Mouse (Mus musculus) hindbrain, embryonic 12.5 days (tissue): ENCODE measurements at regions not wholly inside any gene's neighbourhood (a gene's known extent, or its start where the extent isn't known, plus 50 kb on each side); places are given as distances from the start of the nearest gene placed in this dataset.
"Not testable (repeated sequence)": the region's sequence is repeated elsewhere in the genome, so short reads cannot be mapped to it uniquely, and the experiment has no call there.

Source experiments
- ATAC-seq: fragments of 200-750 bp; cut with Nextera tagmentation; 2 replicates; pipeline ENCODE4 v1.8.0; 2017; ENCODE audit warnings: moderate TSS enrichment; ENCODE audit not compliant: low FRiP score
- H3K27ac ChIP-seq: fragments of 300-500 bp; sonication (generic); 2 replicates; pipeline ENCODE4 v1.5.1; 2016; ENCODE audit warnings: mild to moderate bottlenecking
- H3K27me3 ChIP-seq: fragments of 300-500 bp; sonication (generic); 2 replicates; pipeline ENCODE4 v1.6.1; 2016; ENCODE audit warnings: mild to moderate bottlenecking
- H3K36me3 ChIP-seq: fragments of 300-500 bp; sonication (generic); 2 replicates; pipeline ENCODE4 v1.6.1; 2016; ENCODE audit warnings: mild to moderate bottlenecking
- H3K4me1 ChIP-seq: fragments of 300-500 bp; sonication (generic); 2 replicates; pipeline ENCODE4 v1.6.1; 2016
- H3K4me2 ChIP-seq: fragments of 300-500 bp; sonication (generic); replicated peaks from 2 replicates; pipeline ENCODE4 v1.6.1; 2016; ENCODE audit warnings: mild to moderate bottlenecking
- H3K4me3 ChIP-seq: fragments of 300-500 bp; sonication (generic); 2 replicates; pipeline ENCODE4 v1.5.1; 2016; ENCODE audit warnings: mild to moderate bottlenecking
- H3K9ac ChIP-seq: fragments of 300-500 bp; sonication (generic); 2 replicates; pipeline ENCODE4 v1.6.1; 2016; ENCODE audit warnings: mild to moderate bottlenecking, moderate library complexity
- H3K9me3 ChIP-seq: fragments of 300-500 bp; sonication (generic); replicated peaks from 2 replicates; pipeline ENCODE4 v1.6.1; 2016; ENCODE audit warnings: mild to moderate bottlenecking
- WGBS: fragments of 180-500 bp; shearing (Covaris S2); methylation state at CpG from one replicate; pipeline ENCODE4 v1.1.7; 2016; 5-methylcytosine and 5-hydroxymethylcytosine counted together

- H3K9ac ChIP-seq, H3K4me2 ChIP-seq, H3K27me3 ChIP-seq, H3K4me1 ChIP-seq, H3K4me3 ChIP-seq, H3K27ac ChIP-seq, ATAC-seq, H3K9me3 ChIP-seq, H3K36me3 ChIP-seq: not testable (repeated sequence)
- WGBS: 94% methylated on average over 3 of the region's 3 CpGs
Measured at GRCm38 (mm10) chr2:109791921-109792320, 98.7 kb upstream of the Lin7c start.

GRCm38 (mm10) chr2:109816993-109817392 lies 73.7 kb upstream of the Lin7c start:
- no peak overlapping the region for H3K9ac ChIP-seq
- H3K27me3 ChIP-seq: no peaks in the 10 kb centered on the region
- no peaks in the 10 kb centered on the region for H3K9me3 ChIP-seq
- no peaks in the 10 kb centered on the region for H3K4me1 ChIP-seq
- WGBS: 60% methylated on average over 1 of the region's 1 CpGs
- ATAC-seq: no peak
- H3K36me3 ChIP-seq: no peaks in the 10 kb centered on the region
- H3K4me3 ChIP-seq: no peak overlapping the region
- H3K27ac ChIP-seq: no peak overlapping the region
- H3K4me2 ChIP-seq: no peak overlapping the region

GRCm38 (mm10) chr2:109820357-109820756 lies 70.3 kb upstream of the Lin7c start:
- ATAC-seq: no peak
- no peaks in the 10 kb centered on the region for H3K27me3 ChIP-seq
- WGBS: 86% methylated on average over 6 of the region's 6 CpGs

GRCm38 (mm10) chr2:109820869-109821268 lies 69.8 kb upstream of the Lin7c start:
- H3K27ac ChIP-seq: no peak overlapping the region
- H3K4me1 ChIP-seq: no peaks in the 10 kb centered on the region
- H3K27me3 ChIP-seq: no peaks in the 10 kb centered on the region
- WGBS: 78% methylated on average over 1 of the region's 1 CpGs
- no peak overlapping the region for H3K4me2 ChIP-seq
- no peaks in the 10 kb centered on the region for H3K36me3 ChIP-seq
- ATAC-seq: no peak
- no peaks in the 10 kb centered on the region for H3K9me3 ChIP-seq
- no peak overlapping the region for H3K9ac ChIP-seq
- no peak overlapping the region for H3K4me3 ChIP-seq

More at GRCm38 (mm10) chr2:109820357-109820756, 70.3 kb upstream of the Lin7c start:
- Histone ChIP-seq H3K4me1 (no peaks in the 10 kb centered on the region), H3K36me3 (no peaks in the 10 kb centered on the region), H3K9me3 (no peaks in the 10 kb centered on the region), H3K4me3 (no peak overlapping the region), H3K27ac (no peak overlapping the region), H3K4me2 (no peak overlapping the region), H3K9ac (no peak overlapping the region)

- Histone ChIP-seq H3K27me3 (no peaks in the 10 kb centered on the region), H3K9ac (no peak overlapping the region), H3K4me2 (no peak overlapping the region), H3K4me1 (no peaks in the 10 kb centered on the region), H3K9me3 (no peaks in the 10 kb centered on the region), H3K4me3 (no peak overlapping the region), H3K27ac (no peak overlapping the region), H3K36me3 (no peaks in the 10 kb centered on the region)
- ATAC-seq: peak; percentile 84
- 76% methylated on average over 4 of the region's 4 CpGs for WGBS
Measured at GRCm38 (mm10) chr2:109822993-109823830, 67.4 kb upstream of the Lin7c start.

GRCm38 (mm10) chr2:109840258-109840657 lies 50.4 kb upstream of the Lin7c start:
- 88% methylated on average over 2 of the region's 2 CpGs for WGBS
- no peaks in the 10 kb centered on the region for H3K9me3 ChIP-seq
- ATAC-seq: no peak

More at GRCm38 (mm10) chr2:109840258-109840657, 50.4 kb upstream of the Lin7c start:
- Histone ChIP-seq H3K27me3 (no peaks in the 10 kb centered on the region), H3K27ac (no peak overlapping the region), H3K36me3 (no peaks in the 10 kb centered on the region), H3K9ac (no peak overlapping the region), H3K4me3 (no peak overlapping the region), H3K4me1 (no peaks in the 10 kb centered on the region), H3K4me2 (no peak overlapping the region)
